Mouse (Mus musculus) left cerebral cortex, postnatal 25 days (tissue): ENCODE data around the gene Pctp. TPM values are rescaled to one million over a fixed set of nuclear protein-coding genes. Genes with fewer than 3 reads are reported as not detected.

ENCODE experiments used
- DNase-seq, 2 experiments: peaks; one replicate each; pipeline ENCODE4 v3.0.0; 2022; ENCODE audit warnings: low spot score in 2 of 2, mixed read lengths in 1 of 2
- intact Hi-C: fragments of 180-260 bp; cut with DNase I; formaldehyde crosslinking; loops from one replicate; pipeline ENCODE4 v1.15.1; 2025
- total RNA-seq, 2 experiments: library from RNA; stranded (reverse); gene quantifications; 2 replicates each; pipeline ENCODE4 v1.2.3; 2021

The Pctp gene
- total RNA-seq, 2 experiments from 2014 or later: 0.94 to 1.1 TPM

DNA sequence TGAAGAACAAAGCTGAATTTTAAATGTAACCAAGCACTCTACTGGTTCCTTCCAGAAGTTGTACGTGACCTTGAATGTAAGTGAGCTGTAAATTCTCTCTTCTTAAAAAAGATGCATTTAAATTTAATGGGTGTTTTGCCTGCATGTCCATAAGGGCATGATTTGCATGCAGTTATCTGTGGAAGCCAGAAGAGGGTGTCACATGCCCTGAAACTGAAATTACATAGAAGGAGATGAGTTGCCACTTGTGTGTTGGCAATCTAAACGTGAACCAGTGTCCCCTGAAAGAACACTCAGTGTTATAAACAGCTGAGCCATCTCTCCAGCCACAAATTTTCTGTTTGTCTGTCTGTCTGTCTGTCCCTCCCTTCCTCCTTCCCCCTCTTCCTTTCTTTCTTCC lies 19.8 kb downstream of the Pctp start:
- intact Hi-C loops: no loop called here
- no peak for DNase-seq

- no peak for DNase-seq
- intact Hi-C loops: no loop called here
Measured at GRCm38 (mm10) chr11:89980106-89980505, 22.6 kb downstream of the Pctp start.

GRCm38 (mm10) chr11:89978914-89979818 lies 23.5 kb downstream of the Pctp start:
- intact Hi-C loops: no loop called here
- DNase-seq: no peak

DNA sequence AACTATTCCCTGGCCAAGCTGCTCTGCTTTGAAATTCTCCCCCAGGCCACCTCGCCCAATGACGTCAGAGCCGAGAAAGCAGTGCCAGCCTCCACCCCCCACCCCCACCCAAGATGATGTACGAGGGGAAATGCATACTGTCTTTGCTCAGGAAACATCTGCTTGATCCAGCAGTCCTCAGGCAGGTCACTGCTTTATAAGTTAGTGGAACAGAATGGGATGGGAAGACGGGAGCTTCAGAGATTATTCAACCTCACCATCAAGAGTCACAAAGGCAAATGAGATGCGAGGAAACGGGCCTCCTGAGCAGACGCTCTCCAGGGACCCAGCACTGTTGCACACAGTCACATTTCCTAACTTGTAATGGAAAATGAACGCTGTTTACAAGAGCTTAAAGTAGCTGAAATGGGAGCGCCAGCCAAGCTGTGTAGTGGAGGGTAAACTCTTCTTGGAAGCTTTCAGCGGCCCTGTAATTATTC lies 24.3 kb downstream of the Pctp start:
- DNase-seq: no peak
- intact Hi-C loops: no loop called here

DNA sequence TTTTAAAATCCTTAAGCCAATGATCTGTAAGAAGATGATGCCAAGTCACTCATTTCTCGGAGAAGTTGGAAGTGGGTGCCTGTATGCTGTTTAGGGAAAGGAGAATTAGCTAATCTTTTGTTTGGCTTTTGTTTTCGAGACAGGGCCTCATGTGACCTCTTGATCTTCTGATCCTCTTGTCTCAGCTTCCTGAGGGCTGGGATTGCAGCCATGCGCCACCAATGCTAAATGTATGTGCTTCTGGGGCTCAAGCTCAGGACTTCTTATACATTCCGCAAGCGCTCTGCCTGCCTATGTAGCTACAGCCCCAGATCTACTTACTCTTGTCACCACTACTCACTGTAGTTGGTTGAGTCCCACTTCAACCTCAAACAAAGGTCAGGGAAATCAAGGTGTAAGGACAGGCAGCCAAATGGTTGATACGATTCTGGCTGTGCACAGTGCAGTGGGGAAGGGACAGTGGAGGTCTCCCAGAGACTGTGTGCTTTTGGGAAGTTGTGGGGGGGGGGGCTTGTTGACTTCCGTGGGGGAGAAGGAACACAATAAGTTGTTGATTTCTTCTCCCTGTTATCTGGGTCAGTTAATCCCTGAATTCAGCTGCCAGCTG lies 24.8 kb downstream of the Pctp start:
- DNase-seq: no peak
- intact Hi-C loops: no loop called here

DNA sequence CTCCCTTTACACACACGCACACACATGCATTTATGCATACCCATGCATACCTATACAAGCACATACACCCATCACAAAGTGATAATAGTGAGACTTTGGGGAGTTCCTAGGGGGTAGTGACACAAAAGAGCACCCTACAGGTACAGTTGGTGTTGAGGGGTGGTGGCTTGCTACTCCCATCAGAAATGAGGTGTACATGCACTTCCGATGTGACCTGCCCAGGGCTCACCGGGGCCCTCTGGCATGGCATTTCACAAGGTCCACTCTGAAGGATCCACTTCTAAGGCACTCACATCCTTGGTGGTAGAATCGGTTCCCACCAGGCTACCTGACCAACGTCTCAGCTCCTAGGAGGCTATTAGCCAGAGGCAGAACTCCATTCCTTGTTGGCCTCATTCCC lies 26.3 kb downstream of the Pctp start:
- DNase-seq: no peak
- intact Hi-C loops: no loop called here

DNA sequence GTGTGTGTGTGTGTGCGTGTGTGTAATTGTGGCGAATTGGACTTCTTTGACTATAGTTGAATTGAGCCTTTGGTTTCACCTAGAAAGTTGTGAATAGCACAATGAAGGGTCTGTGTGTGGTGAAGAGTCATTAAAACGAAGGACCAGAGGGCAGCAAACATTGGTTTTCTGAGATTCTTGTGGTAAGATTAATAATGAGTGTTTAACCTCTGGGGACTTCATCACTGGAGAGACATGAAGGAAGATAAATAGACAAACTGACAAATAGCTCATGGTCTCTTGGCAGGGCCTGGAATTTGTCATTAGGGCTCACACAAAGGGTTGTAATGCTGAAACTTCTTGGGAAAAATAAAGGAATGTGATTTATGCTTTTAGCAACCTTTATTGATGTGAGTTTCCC lies 31.4 kb downstream of the Pctp start:
- no peak for DNase-seq
- intact Hi-C loops: no loop called here

DNA sequence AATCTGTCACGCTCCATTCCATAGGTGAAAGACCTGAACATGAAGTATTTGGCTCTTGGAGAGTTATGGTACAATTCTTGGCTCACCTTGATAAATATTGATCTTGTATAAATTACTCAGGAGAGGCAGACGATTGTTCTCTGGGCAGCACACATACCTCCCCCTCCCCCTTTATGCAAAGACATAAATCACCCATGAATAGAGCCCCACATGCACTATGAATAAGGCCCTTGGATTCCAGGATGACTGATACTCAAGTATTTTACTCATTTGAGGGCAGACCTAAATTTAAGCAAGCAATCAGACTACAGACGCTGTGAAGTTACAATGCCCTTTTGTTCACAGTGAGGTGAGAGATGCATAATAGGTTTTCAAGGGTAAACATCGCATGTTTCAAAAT lies 32.0 kb downstream of the Pctp start:
- intact Hi-C loops: no loop called here
- no peak for DNase-seq

- intact Hi-C loops: no loop called here
- DNase-seq: no peak
Measured at GRCm38 (mm10) chr11:89969131-89969530, 33.6 kb downstream of the Pctp start.

DNA sequence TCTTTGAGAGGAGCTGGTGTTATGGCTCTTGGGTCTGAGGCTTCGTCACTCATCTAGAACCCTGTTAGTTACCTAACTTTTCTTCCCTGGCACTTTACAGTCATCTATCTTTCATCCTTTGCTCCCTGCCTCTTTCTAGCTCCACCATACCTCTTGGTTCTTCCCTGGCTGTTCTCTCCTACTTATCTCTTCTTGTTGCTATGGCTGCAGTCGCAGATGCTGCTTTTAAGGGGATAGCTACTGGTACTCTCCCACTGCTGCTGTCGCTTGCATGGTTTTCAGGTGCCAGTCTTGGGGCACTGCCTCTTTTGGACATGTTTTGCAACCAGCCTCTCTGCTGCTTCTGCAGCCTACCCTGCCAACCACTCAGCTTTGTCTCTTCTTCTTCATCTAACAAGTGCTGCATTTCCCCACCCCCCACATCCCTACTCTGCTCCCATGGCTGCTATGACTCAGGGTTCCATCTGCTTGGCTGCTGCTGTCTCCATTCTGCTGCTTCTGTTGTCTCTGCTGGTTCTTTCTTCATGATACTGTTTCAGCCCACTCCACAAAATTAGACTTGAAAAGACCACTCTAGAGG lies 51.9 kb downstream of the Pctp start:
- peak; percentile 57 to 89 for DNase-seq
- intact Hi-C loops: no loop called here

DNA sequence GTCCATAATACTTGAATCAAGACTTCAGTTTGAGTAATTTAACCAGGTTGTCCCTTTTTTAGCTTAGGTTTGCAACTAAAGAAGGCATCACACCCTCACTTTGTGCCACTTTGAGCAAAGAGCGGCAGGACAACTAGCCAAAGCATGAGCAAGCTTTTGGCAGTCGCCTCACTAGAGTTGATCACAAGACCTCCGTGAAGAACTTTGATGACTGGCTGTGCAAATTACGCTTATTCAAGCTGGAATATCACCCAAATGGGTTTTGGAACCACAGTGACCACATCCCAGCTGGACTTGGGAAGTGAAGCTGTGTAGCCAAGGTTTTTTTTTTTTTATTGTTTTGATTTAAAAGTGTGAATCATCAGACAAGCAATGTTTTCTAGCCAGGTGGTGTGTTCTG lies 54.9 kb downstream of the Pctp start:
- intact Hi-C loops: no loop called here
- DNase-seq: peak in 1 of 2 experiments; percentile 9

DNA sequence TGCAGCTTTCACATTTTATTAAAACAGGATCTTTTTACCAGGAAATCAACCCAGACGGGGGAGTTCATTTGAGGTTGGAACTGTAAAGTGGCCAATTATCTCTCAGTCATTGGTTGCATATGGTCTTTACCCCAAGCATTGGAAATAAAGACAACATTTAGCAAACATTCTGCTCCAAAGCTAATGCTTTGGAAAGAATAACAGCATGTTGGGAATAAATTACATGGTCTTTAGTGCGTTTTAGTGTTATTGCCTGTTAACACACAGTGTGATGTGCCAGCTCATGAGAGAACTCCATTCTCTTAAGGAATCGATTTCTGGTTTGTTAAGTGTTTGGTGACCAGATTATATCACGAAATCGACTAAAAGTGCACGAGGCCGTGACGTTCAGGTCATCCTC lies 57.5 kb downstream of the Pctp start:
- intact Hi-C loops: no loop called here
- DNase-seq: no peak

- no peak for DNase-seq
- intact Hi-C loops: no loop called here
Measured at GRCm38 (mm10) chr11:89937241-89937640, 65.5 kb downstream of the Pctp start.

Other genes with a start within 250 kb of the Pctp start
- gene Ankfn1, start 225.2 kb downstream of the Pctp start, total RNA-seq: 10 to 100 TPM; 10.1 to 13.4 TPM
- gene Tmem100, start 27.5 kb upstream of the Pctp start, total RNA-seq: 10 to 100 TPM; 19.2 to 19.7 TPM
- gene Gm45716, start 184.8 kb upstream of the Pctp start, total RNA-seq: 1 to 10 TPM; 4.0 to 4.8 TPM
- 100 to 1,000 TPM; 227 to 240 TPM for gene Mmd, start 246.6 kb upstream of the Pctp start, total RNA-seq